Mouse (Mus musculus): ENCODE measurements around the gene Fbxl17.

- TF ChIP-seq POLR2A (IDR thresholded peaks at IDR 0.05; ENCODE audit: insufficient read depth, low read depth, low read length) = no peak
- no peak for TF ChIP-seq CTCF (IDR thresholded peaks at IDR 0.05)
- TF ChIP-seq EP300 (IDR thresholded peaks at IDR 0.05; ENCODE audit: insufficient read depth, low read depth, low read length) = no peak
Measured at GRCm38 (mm10) chr17:63361679-63362078, 138.1 kb downstream of the Fbxl17 start.
